35 mouse cellular contexts compared by ENCODE assay signal in genomic region chr2:68141094-68141493, GRCm38 (mm10).
"Had no signal": no experiment of that assay in that cellular context is flagged by ENCODE, and none has a peak within 500 bp of the region (broad histone marks: within the 10 kb centered on the region; RNA-seq: fewer than 3 reads in every experiment).

No protein-coding gene starts in this region.

- H3K9me3 ChIP-seq: heart, embryonic 10.5 days; heart, embryonic 15.5 days; hindbrain, embryonic 13.5 days; hindbrain, embryonic 15.5 days; intestine, embryonic 15.5 days; kidney, embryonic 15.5 days had no signal

- H3K9ac ChIP-seq: heart, embryonic 12.5 days; heart, embryonic 13.5 days; heart, embryonic 15.5 days; hindbrain, embryonic 12.5 days; hindbrain, embryonic 13.5 days; hindbrain, embryonic 14.5 days; hindbrain, embryonic 15.5 days; intestine, embryonic 15.5 days; kidney, embryonic 15.5 days had no signal

- H3K4me1 ChIP-seq: heart, embryonic 10.5 days; heart, embryonic 12.5 days; heart, embryonic 13.5 days; heart, embryonic 15.5 days; hindbrain, embryonic 15.5 days; intestine, embryonic 15.5 days; kidney, embryonic 15.5 days had no signal

- H3K27me3 ChIP-seq: heart, embryonic 12.5 days; heart, embryonic 13.5 days; heart, embryonic 15.5 days; hindbrain, embryonic 12.5 days; hindbrain, embryonic 13.5 days; hindbrain, embryonic 15.5 days; intestine, embryonic 15.5 days; kidney, embryonic 15.5 days had no signal

- H3K4me2 ChIP-seq: heart, embryonic 11.5 days; heart, embryonic 12.5 days; heart, embryonic 13.5 days; heart, embryonic 15.5 days; hindbrain, embryonic 12.5 days; hindbrain, embryonic 13.5 days; hindbrain, embryonic 14.5 days; hindbrain, embryonic 15.5 days; intestine, embryonic 15.5 days; kidney, embryonic 15.5 days had no signal

- ATAC-seq: hindbrain, embryonic 16.5 days; hindbrain, postnatal 0 days; inflammation-experienced regulatory T-cells, adult 6 months; intestine, embryonic 15.5 days; intestine, embryonic 16.5 days; intestine, postnatal 0 days had no signal

- DNase-seq: heart, postnatal 10 days; heart, postnatal 14 days; heart, postnatal 36 days; heart, postnatal 4 days; kidney, adult 11 months; kidney, adult 18-20 months; kidney, adult 2 months; kidney, adult 8-10 months; kidney, adult 9 months; kidney, postnatal 10 days; kidney, postnatal 14 days; kidney, postnatal 25 days; kidney, postnatal 36 days; kidney, postnatal 4 days; layer of hippocampus, adult 9-11 months; layer of hippocampus, postnatal 36 days had no signal

- H3K36me3 ChIP-seq: heart, embryonic 10.5 days; heart, embryonic 12.5 days; heart, embryonic 13.5 days; heart, embryonic 15.5 days; hindbrain, embryonic 10.5 days; hindbrain, embryonic 12.5 days; hindbrain, embryonic 13.5 days; hindbrain, embryonic 15.5 days; intestine, embryonic 15.5 days; kidney, embryonic 15.5 days had no signal

- H3K4me3 ChIP-seq: heart, embryonic 10.5 days; heart, embryonic 12.5 days; heart, embryonic 13.5 days; heart, embryonic 15.5 days; hindbrain, embryonic 10.5 days; hindbrain, embryonic 12.5 days; hindbrain, embryonic 13.5 days; hindbrain, embryonic 15.5 days; intestine, embryonic 15.5 days; kidney, embryonic 15.5 days; layer of hippocampus, adult 2 months had no signal

- H3K27ac ChIP-seq: heart, embryonic 10.5 days; heart, embryonic 13.5 days; heart, embryonic 15.5 days; hindbrain, embryonic 10.5 days; hindbrain, embryonic 12.5 days; hindbrain, embryonic 13.5 days; hindbrain, embryonic 14.5 days; hindbrain, embryonic 15.5 days; hindbrain, postnatal 0 days; intestine, embryonic 15.5 days; kidney, embryonic 15.5 days; kidney, postnatal 0 days; layer of hippocampus, adult 2 months had no signal
